Comparison of ENCODE assay signal across 26 mouse cellular contexts in genomic region chr8:82281995-82282394, GRCm38 (mm10).
DNase-seq lines count a peak whose midpoint lies in the region; ATAC-seq and TF ChIP-seq lines count a peak whose summit lies in the region.
"Had no signal": no experiment of that assay in that cellular context is flagged by ENCODE, and none has a peak within 500 bp of the region (broad histone marks: within the 10 kb centered on the region; RNA-seq: fewer than 3 reads in every experiment).

No protein-coding gene starts in this region.

- H3K4me3 ChIP-seq in left cerebral cortex, adult 2 months = no peak overlapping the region
- H3K4me3 ChIP-seq: embryonic facial prominence, embryonic 10.5 days; embryonic facial prominence, embryonic 13.5 days; erythroblast, embryonic 14.5 days; forebrain, embryonic 13.5 days; heart, embryonic 12.5 days; heart, embryonic 15.5 days; hindbrain, embryonic 10.5 days; hindbrain, embryonic 13.5 days had no signal

- intact Hi-C loops in left cerebral cortex, adult 2 months (cut with DNase I) = no loop called here

- no peak for DNase-seq in frontal cortex, adult 2 months (ENCODE audit: extremely low spot score in 1 of 2, low spot score in 1 of 2)
- DNase-seq in left cerebral cortex, adult 2 months (ENCODE audit: extremely low spot score in 1 of 2, low spot score in 2 of 2) = no peak
- no peak for DNase-seq in left cerebral cortex, adult 11 months (ENCODE audit: low spot score)
- DNase-seq in brain, adult 2 months (ENCODE audit: low read depth, low spot score) = peak; percentile 28
- DNase-seq in ovary, postnatal 10 days (ENCODE audit: low spot score) = no peak
- DNase-seq: adrenal gland, adult 8-10 months; adrenal gland, postnatal 25 days; cerebellum, adult 18-20 months; cerebellum, adult 9-11 months; cerebellum, postnatal 25 days; embryo, embryonic 11 days; gastrocnemius, postnatal 25 days; heart, adult 18-20 months; heart, postnatal 10 days; heart, postnatal 36 days had no signal

- peak; percentile 9; the same call in 1 of the 2 replicates for TF ChIP-seq CTCF in left cerebral cortex, adult 2 months (IDR thresholded peaks at IDR 0.05)

- no peak overlapping the region for H3K27ac ChIP-seq in left cerebral cortex, adult 2 months
- H3K27ac ChIP-seq: embryonic facial prominence, embryonic 10.5 days; embryonic facial prominence, embryonic 13.5 days; forebrain, embryonic 13.5 days; heart, embryonic 15.5 days; hindbrain, embryonic 10.5 days; hindbrain, embryonic 13.5 days had no signal

- ATAC-seq in frontal cortex, adult (ENCODE audit: low TSS enrichment) = peak; percentile 83
- ATAC-seq: activated CD4-positive, CD25-positive, alpha-beta regulatory T cell, adult 4 months; forebrain, embryonic 13.5 days; forebrain, embryonic 16.5 days had no signal
